Mouse (Mus musculus): Measurements from ENCODE around the gene Cpne2. TPM values are rescaled to one million over a fixed set of nuclear protein-coding genes. Genes with fewer than 3 reads are reported as not detected.

Gene Cpne2
- polyA plus RNA-seq, 1 experiment from 2014 or later: 6.3 TPM

DNA sequence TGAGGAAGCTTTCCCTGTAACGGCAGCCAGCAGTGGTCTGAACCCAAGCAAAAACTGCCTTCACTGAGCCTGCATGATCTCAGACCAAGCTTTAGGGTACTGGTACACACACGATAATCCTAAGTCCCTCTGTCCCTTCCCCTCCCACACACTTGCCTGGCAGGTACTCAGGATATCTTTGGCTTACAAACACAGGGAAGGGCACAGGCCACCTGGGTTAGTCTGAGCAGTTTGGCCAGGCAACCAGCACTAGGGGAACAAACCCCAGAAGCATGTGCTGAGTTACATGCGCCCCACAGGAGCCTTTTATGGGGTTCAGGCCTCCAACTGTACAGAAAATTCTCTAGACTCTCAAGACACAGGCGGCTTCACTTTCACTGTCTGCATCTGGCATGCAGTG lies 2.9 kb upstream of the Cpne2 start:
- H3K4me1 ChIP-seq (ENCODE audit: control insufficient read depth, insufficient read depth, low read length): no peaks in the 10 kb centered on the region
- peaks cover 23% of the 10 kb centered on the region for H3K27me3 ChIP-seq (ENCODE audit: control insufficient read depth, insufficient read depth, low read length)
- H3K9ac ChIP-seq (ENCODE audit: low read length): no peak overlapping the region
- H3K9me3 ChIP-seq (ENCODE audit: control insufficient read depth, low read length): no peaks in the 10 kb centered on the region
- DNase-seq (ENCODE audit: low spot score) (no peak), ATAC-seq (ENCODE audit: insufficient number of reproducible peaks, low FRiP score, low TSS enrichment, low read depth) (no peak)
- H3K4me3 ChIP-seq (ENCODE audit: low read depth, low read length): no peak overlapping the region
- WGBS: 63% methylated on average over 4 of the region's 4 CpGs
- no peak overlapping the region for H3K4me2 ChIP-seq (ENCODE audit: low read depth, severe bottlenecking)
- H3K27ac ChIP-seq (replicated peaks; ENCODE audit: low read depth, low read length): no peak overlapping the region
- H3K36me3 ChIP-seq (ENCODE audit: control insufficient read depth, insufficient read depth, low read length): no peaks in the 10 kb centered on the region

DNA sequence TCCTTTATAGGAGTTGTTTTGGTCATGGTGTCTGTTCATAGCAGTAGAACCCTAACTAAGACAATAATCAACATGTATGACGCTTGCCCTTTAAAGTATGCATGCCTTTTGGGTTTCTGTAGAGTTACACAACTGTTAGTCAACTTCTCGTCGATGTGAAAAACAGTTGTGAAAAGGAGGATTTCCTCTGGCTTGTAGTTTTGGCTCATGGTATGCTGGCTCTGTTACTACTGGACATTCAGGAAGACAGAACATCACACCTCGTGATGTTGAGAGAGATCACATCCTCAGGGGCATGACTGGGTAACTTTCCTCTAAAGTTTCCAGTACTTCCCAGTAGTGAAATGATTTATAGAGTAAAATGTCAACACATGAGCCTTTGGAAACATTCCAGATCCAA lies 2.1 kb upstream of the Cpne2 start:
- H3K27me3 ChIP-seq (ENCODE audit: control insufficient read depth, insufficient read depth, low read length): peaks cover 23% of the 10 kb centered on the region
- H3K4me2 ChIP-seq (ENCODE audit: low read depth, severe bottlenecking): no peak overlapping the region
- H3K36me3 ChIP-seq (ENCODE audit: control insufficient read depth, insufficient read depth, low read length): no peaks in the 10 kb centered on the region
- no peaks in the 10 kb centered on the region for H3K4me1 ChIP-seq (ENCODE audit: control insufficient read depth, insufficient read depth, low read length)
- WGBS: 90% methylated on average over 4 of the region's 4 CpGs
- DNase-seq (ENCODE audit: low spot score) (no peak), ATAC-seq (ENCODE audit: insufficient number of reproducible peaks, low FRiP score, low TSS enrichment, low read depth) (no peak)
- H3K4me3 ChIP-seq (ENCODE audit: low read depth, low read length): no peak overlapping the region
- H3K9me3 ChIP-seq (ENCODE audit: control insufficient read depth, low read length): no peaks in the 10 kb centered on the region
- H3K9ac ChIP-seq (ENCODE audit: low read length): no peak overlapping the region
- no peak overlapping the region for H3K27ac ChIP-seq (replicated peaks; ENCODE audit: low read depth, low read length)

DNA sequence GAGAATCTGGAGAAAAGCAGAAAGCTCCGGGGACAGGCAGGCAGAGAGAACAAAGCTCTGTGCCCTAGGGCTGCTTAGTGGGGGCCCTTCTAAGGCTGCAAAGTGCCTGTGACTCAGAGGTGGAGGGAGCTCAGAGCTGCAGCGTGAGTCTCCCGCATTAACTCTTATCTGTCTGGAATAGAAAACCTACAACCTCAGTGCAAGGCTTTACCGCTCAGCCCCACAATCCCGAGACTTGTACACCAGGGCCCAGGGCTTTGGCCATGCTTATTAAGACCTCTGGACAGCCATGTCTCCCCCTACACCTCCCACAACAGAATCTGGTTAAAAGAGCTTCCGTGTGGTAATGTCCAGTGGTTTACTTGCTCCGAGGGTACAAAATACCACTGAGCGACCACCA lies 790 bp upstream of the Cpne2 start:
- H3K9ac ChIP-seq (ENCODE audit: low read length): no peak overlapping the region; the same call in 1 of the 2 replicates
- DNase-seq (ENCODE audit: low spot score): peak; percentile 38
- ATAC-seq (ENCODE audit: insufficient number of reproducible peaks, low FRiP score, low TSS enrichment, low read depth): no peak
- H3K9me3 ChIP-seq (ENCODE audit: control insufficient read depth, low read length): no peaks in the 10 kb centered on the region
- H3K4me1 ChIP-seq (ENCODE audit: control insufficient read depth, insufficient read depth, low read length): no peaks in the 10 kb centered on the region
- no peak overlapping the region for H3K27ac ChIP-seq (replicated peaks; ENCODE audit: low read depth, low read length)
- H3K27me3 ChIP-seq (ENCODE audit: control insufficient read depth, insufficient read depth, low read length): peaks cover 23% of the 10 kb centered on the region
- no peaks in the 10 kb centered on the region for H3K36me3 ChIP-seq (ENCODE audit: control insufficient read depth, insufficient read depth, low read length)
- peak overlapping the region; percentile 40 for H3K4me3 ChIP-seq (ENCODE audit: low read depth, low read length)
- H3K4me2 ChIP-seq (ENCODE audit: low read depth, severe bottlenecking): peak overlapping the region; percentile 79; the same call in 1 of the 2 replicates
- WGBS: 1% methylated on average over 8 of the region's 8 CpGs

DNA sequence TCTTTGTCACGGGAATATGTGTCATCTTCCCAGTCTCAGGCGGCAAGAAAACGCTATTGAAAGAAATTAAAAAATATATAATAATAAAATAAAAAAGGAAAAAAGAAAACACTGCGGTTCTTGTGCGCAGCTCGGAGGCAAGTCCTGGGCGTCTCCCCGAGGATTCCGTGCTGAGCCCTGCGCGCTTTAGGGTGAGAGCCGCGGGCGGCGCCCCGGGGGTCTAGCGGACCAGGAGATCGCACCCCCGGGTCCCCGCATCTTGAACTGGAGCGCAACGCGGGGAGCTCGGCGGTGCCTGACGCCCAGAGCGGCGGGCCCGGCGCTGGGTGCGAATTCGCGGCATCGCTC lies 291 bp upstream of the Cpne2 start:
- H3K4me1 ChIP-seq (ENCODE audit: control insufficient read depth, insufficient read depth, low read length): no peaks in the 10 kb centered on the region
- WGBS: under 1% methylated on average over 34 of the region's 34 CpGs
- H3K9me3 ChIP-seq (ENCODE audit: control insufficient read depth, low read length): no peaks in the 10 kb centered on the region
- peaks cover 23% of the 10 kb centered on the region for H3K27me3 ChIP-seq (ENCODE audit: control insufficient read depth, insufficient read depth, low read length)
- H3K9ac ChIP-seq (ENCODE audit: low read length): peak overlapping the region; percentile 62
- ATAC-seq (ENCODE audit: insufficient number of reproducible peaks, low FRiP score, low TSS enrichment, low read depth) (0 out of 2 replicates have a peak, but pooled peaks have one; percentile 7), DNase-seq (ENCODE audit: low spot score) (no peak)
- H3K27ac ChIP-seq (replicated peaks; ENCODE audit: low read depth, low read length): no peak overlapping the region
- H3K36me3 ChIP-seq (ENCODE audit: control insufficient read depth, insufficient read depth, low read length): no peaks in the 10 kb centered on the region
- peak overlapping the region; percentile 40 for H3K4me3 ChIP-seq (ENCODE audit: low read depth, low read length)
- peak overlapping the region; percentile 79 for H3K4me2 ChIP-seq (ENCODE audit: low read depth, severe bottlenecking)

DNA sequence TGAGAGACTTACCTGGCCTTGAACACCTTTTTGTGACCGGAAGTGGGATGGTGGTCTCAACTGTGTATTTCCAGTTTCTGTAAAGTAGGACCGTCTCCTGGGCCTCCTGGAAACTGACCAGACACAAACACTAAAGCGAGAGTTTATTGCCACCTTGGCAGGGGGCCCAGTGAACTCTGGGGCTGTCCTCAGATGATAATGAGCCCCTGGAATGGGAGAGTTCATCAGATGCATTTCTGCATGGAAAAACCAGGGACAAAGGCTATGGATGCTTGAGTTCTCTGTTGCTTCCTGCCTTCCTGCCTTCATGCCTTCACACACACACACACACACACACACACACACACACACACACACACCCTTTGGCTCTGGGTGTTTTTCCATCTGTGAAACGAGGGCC lies 1.8 kb downstream of the Cpne2 start:
- Histone ChIP-seq H3K27me3 (ENCODE audit: control insufficient read depth, insufficient read depth, low read length) (peaks cover 23% of the 10 kb centered on the region), H3K4me3 (ENCODE audit: low read depth, low read length) (no peak overlapping the region), H3K27ac (replicated peaks; ENCODE audit: low read depth, low read length) (no peak overlapping the region), H3K36me3 (ENCODE audit: control insufficient read depth, insufficient read depth, low read length) (no peaks in the 10 kb centered on the region), H3K9ac (ENCODE audit: low read length) (no peak overlapping the region), H3K4me2 (ENCODE audit: low read depth, severe bottlenecking) (no peak overlapping the region), H3K4me1 (ENCODE audit: control insufficient read depth, insufficient read depth, low read length) (no peaks in the 10 kb centered on the region), H3K9me3 (ENCODE audit: control insufficient read depth, low read length) (no peaks in the 10 kb centered on the region)
- WGBS: 43% methylated on average over 4 of the region's 4 CpGs
- no peak for DNase-seq (ENCODE audit: low spot score)
- ATAC-seq (ENCODE audit: insufficient number of reproducible peaks, low FRiP score, low TSS enrichment, low read depth): no peak

DNA sequence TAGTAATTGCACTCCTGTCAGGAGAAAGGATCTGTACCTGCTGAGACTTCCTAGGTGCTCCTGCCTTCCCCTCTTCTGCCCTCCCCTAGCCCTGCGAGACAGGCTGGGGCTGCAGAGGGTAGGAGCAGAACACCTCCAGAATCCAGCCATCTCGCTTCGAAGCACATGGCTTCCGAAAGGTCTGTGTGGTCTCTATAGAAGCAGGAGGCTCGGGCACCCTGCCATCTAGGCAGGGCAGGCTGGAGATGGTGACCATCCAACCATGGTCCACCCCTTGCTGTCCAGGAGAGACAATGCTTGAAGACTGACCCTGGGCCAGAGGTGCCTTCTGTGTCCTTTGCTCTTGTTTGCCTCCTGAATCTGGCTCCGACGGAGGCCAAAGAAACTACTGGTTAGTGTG lies 2.8 kb downstream of the Cpne2 start:
- WGBS: 81% methylated on average over 7 of the region's 7 CpGs
- H3K4me2 ChIP-seq (ENCODE audit: low read depth, severe bottlenecking): no peak overlapping the region
- no peak overlapping the region for H3K4me3 ChIP-seq (ENCODE audit: low read depth, low read length)
- H3K36me3 ChIP-seq (ENCODE audit: control insufficient read depth, insufficient read depth, low read length): no peaks in the 10 kb centered on the region
- no peak for DNase-seq (ENCODE audit: low spot score)
- peaks cover 23% of the 10 kb centered on the region for H3K27me3 ChIP-seq (ENCODE audit: control insufficient read depth, insufficient read depth, low read length)
- no peak for ATAC-seq (ENCODE audit: insufficient number of reproducible peaks, low FRiP score, low TSS enrichment, low read depth)
- H3K4me1 ChIP-seq (ENCODE audit: control insufficient read depth, insufficient read depth, low read length): no peaks in the 10 kb centered on the region
- H3K27ac ChIP-seq (replicated peaks; ENCODE audit: low read depth, low read length): no peak overlapping the region
- no peaks in the 10 kb centered on the region for H3K9me3 ChIP-seq (ENCODE audit: control insufficient read depth, low read length)
- no peak overlapping the region for H3K9ac ChIP-seq (ENCODE audit: low read length)

DNA sequence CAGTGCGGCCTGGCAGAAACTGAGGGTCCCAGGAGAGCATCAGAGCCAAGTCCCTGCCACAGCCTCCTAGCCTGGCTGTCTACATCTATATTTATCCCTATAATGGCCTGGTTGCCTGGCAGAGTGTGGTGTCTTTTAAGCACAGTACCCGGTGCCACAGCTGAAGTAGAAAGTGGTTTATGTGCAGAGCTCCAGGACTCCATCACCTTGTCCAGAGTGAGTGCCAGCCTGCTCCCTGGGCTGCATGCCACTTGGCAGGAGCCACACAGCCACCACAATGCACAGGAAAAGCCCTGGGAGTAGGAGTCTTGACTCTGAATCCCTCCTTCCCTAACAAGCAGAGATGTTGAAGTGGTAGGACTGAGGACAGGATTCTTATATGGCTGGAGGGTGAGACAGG lies 4.7 kb downstream of the Cpne2 start:
- Histone ChIP-seq H3K27ac (replicated peaks; ENCODE audit: low read depth, low read length) (no peak overlapping the region), H3K4me1 (ENCODE audit: control insufficient read depth, insufficient read depth, low read length) (no peaks in the 10 kb centered on the region), H3K4me2 (ENCODE audit: low read depth, severe bottlenecking) (no peak overlapping the region), H3K9me3 (ENCODE audit: control insufficient read depth, low read length) (no peaks in the 10 kb centered on the region), H3K36me3 (ENCODE audit: control insufficient read depth, insufficient read depth, low read length) (no peaks in the 10 kb centered on the region), H3K4me3 (ENCODE audit: low read depth, low read length) (no peak overlapping the region), H3K27me3 (ENCODE audit: control insufficient read depth, insufficient read depth, low read length) (peaks cover 18% of the 10 kb centered on the region), H3K9ac (ENCODE audit: low read length) (no peak overlapping the region)
- ATAC-seq (ENCODE audit: insufficient number of reproducible peaks, low FRiP score, low TSS enrichment, low read depth): no peak
- DNase-seq (ENCODE audit: low spot score): no peak
- 80% methylated on average over 2 of the region's 2 CpGs for WGBS

DNA sequence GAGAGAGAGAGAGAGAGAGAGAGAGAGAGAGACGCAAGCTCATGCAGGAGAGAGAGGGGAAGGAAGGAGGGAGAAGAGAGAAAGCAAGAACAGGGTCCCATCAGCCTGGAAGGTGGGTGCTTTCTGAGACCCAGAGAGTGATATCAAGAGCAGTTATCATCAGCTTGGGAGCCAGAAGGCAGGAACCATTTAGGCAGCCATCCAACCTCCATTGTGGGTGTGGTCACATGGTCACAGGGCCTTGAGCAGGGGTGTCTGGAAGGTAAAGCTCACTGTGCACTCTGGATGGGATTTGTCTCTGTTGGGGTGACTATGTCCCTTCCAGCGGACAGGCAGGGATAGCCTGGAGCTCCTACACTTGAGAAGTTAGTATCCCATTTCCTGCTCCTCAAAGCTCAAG lies 7.2 kb downstream of the Cpne2 start:
- Histone ChIP-seq H3K27ac (replicated peaks; ENCODE audit: low read depth, low read length) (no peak overlapping the region), H3K36me3 (ENCODE audit: control insufficient read depth, insufficient read depth, low read length) (no peaks in the 10 kb centered on the region), H3K27me3 (ENCODE audit: control insufficient read depth, insufficient read depth, low read length) (no peaks in the 10 kb centered on the region), H3K4me3 (ENCODE audit: low read depth, low read length) (no peak overlapping the region), H3K4me1 (ENCODE audit: control insufficient read depth, insufficient read depth, low read length) (no peaks in the 10 kb centered on the region; the same call in 1 of the 2 replicates), H3K9ac (ENCODE audit: low read length) (no peak overlapping the region), H3K9me3 (ENCODE audit: control insufficient read depth, low read length) (no peaks in the 10 kb centered on the region), H3K4me2 (ENCODE audit: low read depth, severe bottlenecking) (no peak overlapping the region)
- DNase-seq (ENCODE audit: low spot score): no peak
- WGBS: 80% methylated on average over 2 of the region's 2 CpGs
- ATAC-seq (ENCODE audit: insufficient number of reproducible peaks, low FRiP score, low TSS enrichment, low read depth): no peak

All from limb, embryonic 11.5 days (tissue).